Mouse (Mus musculus) stomach, postnatal 0 days (tissue): ENCODE data around the gene Upk3b.

Experiments
- CTCF ChIP-seq: IDR thresholded peaks from 2 replicates; pipeline ENCODE4 v1.5.1; 2016; ENCODE audit warnings: antibody characterized with exemption, low read depth, mild to moderate bottlenecking, moderate library complexity
- EP300 ChIP-seq: optimal IDR thresholded peaks from 2 replicates; pipeline ENCODE3; 2016; ENCODE audit warnings: antibody characterized with exemption

DNA sequence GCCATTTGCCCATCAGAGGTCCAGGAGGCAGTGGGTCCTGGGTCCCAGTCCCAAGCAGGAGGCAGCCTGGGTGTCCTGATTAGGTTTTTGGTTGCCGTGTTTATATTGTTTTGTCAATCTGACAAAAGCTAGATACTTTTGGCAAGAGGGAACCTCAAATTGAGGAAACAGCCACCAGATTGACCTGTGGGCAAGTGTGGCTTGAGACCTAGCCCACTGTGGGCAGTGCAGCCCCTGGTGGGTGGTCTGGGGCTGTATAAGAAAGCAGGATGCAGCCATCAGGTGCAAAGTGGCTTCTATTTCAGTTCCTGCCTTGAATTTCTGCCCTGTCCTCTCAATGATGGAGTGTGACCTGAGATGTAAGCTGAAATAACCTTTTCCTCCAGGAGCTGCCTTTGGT lies 3.0 kb upstream of the Upk3b start:
- no peak for TF ChIP-seq CTCF
- no peak for TF ChIP-seq EP300
